Mouse (Mus musculus): Measurements from ENCODE around the gene Aldh18a1.
"Not testable (repeated sequence)": the region's sequence is repeated elsewhere in the genome, so short reads cannot be mapped to it uniquely, and the experiment has no call there.

Gene Aldh18a1

GRCm38 (mm10) chr19:40586908-40587307, 1.4 kb downstream of the Aldh18a1 start:
- DNase-seq (ENCODE audit: low spot score in 2 of 2) = no peak

GRCm38 (mm10) chr19:40581662-40582061, 6.6 kb downstream of the Aldh18a1 start:
- DNase-seq (ENCODE audit: low spot score in 2 of 2) = no peak

GRCm38 (mm10) chr19:40580902-40581301, 7.4 kb downstream of the Aldh18a1 start:
- DNase-seq (ENCODE audit: low spot score in 2 of 2) = no peak

- DNase-seq (ENCODE audit: low spot score in 2 of 2) = no peak
Measured at GRCm38 (mm10) chr19:40575438-40575837, 12.8 kb downstream of the Aldh18a1 start.

GRCm38 (mm10) chr19:40570726-40571125, 17.5 kb downstream of the Aldh18a1 start:
- no peak for DNase-seq (ENCODE audit: low spot score in 2 of 2)

GRCm38 (mm10) chr19:40567616-40568015, 20.6 kb downstream of the Aldh18a1 start:
- no peak for DNase-seq (ENCODE audit: low spot score in 2 of 2)

GRCm38 (mm10) chr19:40563880-40564645, 24.2 kb downstream of the Aldh18a1 start:
- no peak for DNase-seq (ENCODE audit: low spot score in 2 of 2)

GRCm38 (mm10) chr19:40561521-40561920, 26.7 kb downstream of the Aldh18a1 start:
- DNase-seq (ENCODE audit: low spot score in 2 of 2) = not testable (repeated sequence)

- no peak for DNase-seq (ENCODE audit: low spot score in 2 of 2)
Measured at GRCm38 (mm10) chr19:40556029-40556428, 32.2 kb downstream of the Aldh18a1 start.

GRCm38 (mm10) chr19:40555136-40555535, 33.1 kb downstream of the Aldh18a1 start:
- no peak for DNase-seq (ENCODE audit: low spot score in 2 of 2)

- DNase-seq (ENCODE audit: low spot score in 2 of 2) = no peak
Measured at GRCm38 (mm10) chr19:40554343-40554742, 33.9 kb downstream of the Aldh18a1 start.

- DNase-seq (ENCODE audit: low spot score in 2 of 2) = no peak
Measured at GRCm38 (mm10) chr19:40553849-40554248, 34.4 kb downstream of the Aldh18a1 start.

GRCm38 (mm10) chr19:40553014-40553789, 35.1 kb downstream of the Aldh18a1 start:
- peak; percentile 34 to 53 for DNase-seq (ENCODE audit: low spot score in 2 of 2)

GRCm38 (mm10) chr19:40549516-40550135, 38.6 kb downstream of the Aldh18a1 start:
- no peak for DNase-seq (ENCODE audit: low spot score in 2 of 2)

- no peak for DNase-seq (ENCODE audit: low spot score in 2 of 2)
Measured at GRCm38 (mm10) chr19:40548796-40549515, 39.3 kb downstream of the Aldh18a1 start.

- no peak for DNase-seq (ENCODE audit: low spot score in 2 of 2)
Measured at GRCm38 (mm10) chr19:40548386-40548785, 39.9 kb downstream of the Aldh18a1 start.

- peak; percentile 11 to 14 for DNase-seq (ENCODE audit: low spot score in 2 of 2)
Measured at GRCm38 (mm10) chr19:40544856-40545255, 43.4 kb downstream of the Aldh18a1 start.

GRCm38 (mm10) chr19:40542776-40543175, 45.5 kb downstream of the Aldh18a1 start:
- DNase-seq (ENCODE audit: low spot score in 2 of 2) = no peak

- DNase-seq (ENCODE audit: low spot score in 2 of 2) = peak in 1 of 2 experiments; percentile 16
Measured at GRCm38 (mm10) chr19:40536526-40536925, 51.7 kb downstream of the Aldh18a1 start.

GRCm38 (mm10) chr19:40532525-40532924, 55.7 kb downstream of the Aldh18a1 start:
- DNase-seq (ENCODE audit: low spot score in 2 of 2) = no peak

GRCm38 (mm10) chr19:40530323-40530722, 57.9 kb downstream of the Aldh18a1 start:
- no peak for DNase-seq (ENCODE audit: low spot score in 2 of 2)

GRCm38 (mm10) chr19:40528254-40528653, 60.0 kb downstream of the Aldh18a1 start:
- DNase-seq (ENCODE audit: low spot score in 2 of 2) = no peak

Measured in spleen, postnatal 36 days (tissue).